Mouse (Mus musculus): Measurements from ENCODE around the gene Tmed9. TPM values are rescaled to one million over a fixed set of nuclear protein-coding genes. Genes with fewer than 3 reads are reported as not detected.
"Not testable (repeated sequence)": the region's sequence is repeated elsewhere in the genome, so short reads cannot be mapped to it uniquely, and the experiment has no call there.

Gene Tmed9
- total and polyA plus RNA-seq, 3 experiments, result 88.2 to 196 (median 194) TPM

- Histone ChIP-seq H3K79me2 (replicated peaks; ENCODE audit: control insufficient read depth, extremely low read depth, insufficient read depth, poor library complexity, severe bottlenecking) (0 out of 2 replicates have a peak, but pooled peaks cover 2% of the 10 kb centered on the region), H3K27ac (ENCODE audit: insufficient read depth, low read depth) (no peak overlapping the region), H3K27me3 (replicated peaks) (no peaks in the 10 kb centered on the region), H3K4me3 (replicated peaks in 1 of 3; ENCODE audit: low read depth in 2 of 3, low read length in 2 of 3, poor library complexity in 1 of 3) (no peak overlapping the region), H3K9ac (ENCODE audit: insufficient read depth, low read depth) (no peak overlapping the region), H3K36me3 (replicated peaks in 1 of 2; ENCODE audit: control insufficient read depth in 1 of 2, insufficient read depth in 1 of 2, low read length in 1 of 2) (peaks cover 0 to 2% of the 10 kb centered on the region in 2 experiments), H3K4me1 (ENCODE audit: control insufficient read depth in 1 of 2, insufficient read depth in 2 of 2) (peaks cover 2 to 16% of the 10 kb centered on the region in 2 experiments), H3K9me3 (replicated peaks; ENCODE audit: low read length) (peaks cover 10% of the 10 kb centered on the region), H3K4me2 (ENCODE audit: insufficient read depth, low read depth, poor library complexity, severe bottlenecking) (no peak overlapping the region)
- TF ChIP-seq ZKSCAN1 (IDR thresholded peaks at IDR 0.05; ENCODE audit: borderline replicate concordance, low read depth, low read length), result no peak
- TF ChIP-seq SMC3 (IDR thresholded peaks at IDR 0.05; ENCODE audit: low read depth, low read length), result no peak
- peak; percentile 62; the same call in 1 of the 2 replicates for TF ChIP-seq SIN3A (IDR thresholded peaks at IDR 0.05; ENCODE audit: low read length)
- no peak for DNase-seq (ENCODE audit: extremely low read depth)
- dilution Hi-C loops (cut with MboI; ENCODE audit: extremely low pct_ligation_motif_present, extremely low pct_unique_long_range_greater_than_20kb, low sequenced_read_pairs), result no loop called here
- in situ Hi-C loops (cut with MboI; ENCODE audit: low pct_ligation_motif_present, low pct_unique_long_range_greater_than_20kb, low sequenced_read_pairs), result no loop called here
These were observed 2.4 kb downstream of the Tmed9 start for GRCm38 (mm10) chr13:55575932-55576331.

GRCm38 (mm10) chr13:55576872-55577271 is 3.3 kb downstream of the Tmed9 start:
- H3K9ac ChIP-seq (ENCODE audit: insufficient read depth, low read depth); DNase-seq (ENCODE audit: extremely low read depth); in situ Hi-C loops (cut with MboI; ENCODE audit: low pct_ligation_motif_present, low pct_unique_long_range_greater_than_20kb, low sequenced_read_pairs); dilution Hi-C loops (cut with MboI; ENCODE audit: extremely low pct_ligation_motif_present, extremely low pct_unique_long_range_greater_than_20kb, low sequenced_read_pairs); H3K4me3 ChIP-seq (replicated peaks in 1 of 3; ENCODE audit: low read depth in 2 of 3, low read length in 2 of 3, poor library complexity in 1 of 3); H3K27ac ChIP-seq (ENCODE audit: insufficient read depth, low read depth); H3K36me3 ChIP-seq (replicated peaks in 1 of 2; ENCODE audit: control insufficient read depth in 1 of 2, insufficient read depth in 1 of 2, low read length in 1 of 2); H3K9me3 ChIP-seq (replicated peaks; ENCODE audit: low read length); H3K27me3 ChIP-seq (replicated peaks); H3K4me2 ChIP-seq (ENCODE audit: insufficient read depth, low read depth, poor library complexity, severe bottlenecking); H3K79me2 ChIP-seq (replicated peaks; ENCODE audit: control insufficient read depth, extremely low read depth, insufficient read depth, poor library complexity, severe bottlenecking): not testable (repeated sequence)
- peaks cover 2 to 16% of the 10 kb centered on the region in 2 experiments for H3K4me1 ChIP-seq (ENCODE audit: control insufficient read depth in 1 of 2, insufficient read depth in 2 of 2)
- peak; percentile 90 for TF ChIP-seq ZNF384 (IDR thresholded peaks at IDR 0.05; ENCODE audit: low read depth, low read length)

DNA sequence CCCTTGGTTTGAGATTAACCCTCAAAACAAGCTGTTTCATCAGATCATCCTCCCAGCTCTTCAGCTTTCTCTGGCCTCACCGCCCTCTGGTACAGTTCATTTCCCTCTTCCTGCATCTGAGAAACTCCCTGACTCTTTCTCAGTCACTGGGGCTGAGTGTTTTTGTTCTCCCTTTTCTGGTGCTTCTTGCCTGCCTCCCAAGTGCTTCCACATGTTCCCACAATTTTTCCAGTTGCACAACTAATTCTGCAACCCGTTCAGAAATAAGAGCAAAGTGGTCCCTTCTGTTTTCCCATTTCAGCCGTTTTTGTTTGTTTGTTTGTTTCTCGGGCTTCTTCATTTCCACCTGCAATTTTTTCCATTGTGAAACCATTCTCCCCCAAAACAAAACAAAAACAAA is 4.6 kb downstream of the Tmed9 start:
- dilution Hi-C loops (cut with MboI; ENCODE audit: extremely low pct_ligation_motif_present, extremely low pct_unique_long_range_greater_than_20kb, low sequenced_read_pairs) (no loop called here), in situ Hi-C loops (cut with MboI; ENCODE audit: low pct_ligation_motif_present, low pct_unique_long_range_greater_than_20kb, low sequenced_read_pairs) (no loop called here)
- Histone ChIP-seq H3K4me1 (ENCODE audit: control insufficient read depth in 1 of 2, insufficient read depth in 2 of 2) (peaks cover 2 to 11% of the 10 kb centered on the region in 2 experiments; a peak in 3 of 4 replicates), H3K9ac (ENCODE audit: insufficient read depth, low read depth) (no peak overlapping the region), H3K9me3 (replicated peaks; ENCODE audit: low read length) (peaks cover 10% of the 10 kb centered on the region), H3K36me3 (replicated peaks in 1 of 2; ENCODE audit: control insufficient read depth in 1 of 2, insufficient read depth in 1 of 2, low read length in 1 of 2) (peaks cover 0 to 2% of the 10 kb centered on the region in 2 experiments), H3K27ac (ENCODE audit: insufficient read depth, low read depth) (no peak overlapping the region), H3K4me2 (ENCODE audit: insufficient read depth, low read depth, poor library complexity, severe bottlenecking) (no peak overlapping the region), H3K79me2 (replicated peaks; ENCODE audit: control insufficient read depth, extremely low read depth, insufficient read depth, poor library complexity, severe bottlenecking) (no peaks in the 10 kb centered on the region), H3K4me3 (replicated peaks in 1 of 3; ENCODE audit: low read depth in 2 of 3, low read length in 2 of 3, poor library complexity in 1 of 3) (no peak overlapping the region), H3K27me3 (replicated peaks) (no peaks in the 10 kb centered on the region)
- TF ChIP-seq GABPA (IDR thresholded peaks at IDR 0.05; ENCODE audit: insufficient replicate concordance, low read depth, low read length) (no peak), TBP (conservative IDR thresholded peaks at IDR 0.05; ENCODE audit: low read depth, low read length) (no peak), ZNF384 (IDR thresholded peaks at IDR 0.05; ENCODE audit: low read depth, low read length) (no peak), MXI1 (IDR thresholded peaks at IDR 0.05; ENCODE audit: low read depth, low read length) (no peak), KAT2A (IDR thresholded peaks at IDR 0.05; ENCODE audit: insufficient replicate concordance, low read length) (no peak), CHD2 (IDR thresholded peaks at IDR 0.05; ENCODE audit: low read length) (no peak), NRF1 (IDR thresholded peaks at IDR 0.05; ENCODE audit: low read depth, low read length) (no peak), ELF1 (IDR thresholded peaks at IDR 0.05; ENCODE audit: low read depth, low read length) (no peak), POLR2AphosphoS2 (IDR thresholded peaks at IDR 0.05; ENCODE audit: low read depth, low read length) (no peak), MYC (IDR thresholded peaks at IDR 0.05; ENCODE audit: low read depth, low read length) (no peak), JUND (conservative IDR thresholded peaks at IDR 0.05; ENCODE audit: low read depth, low read length) (no peak), IRF4 (IDR thresholded peaks at IDR 0.05; ENCODE audit: low read depth, low read length) (no peak), SMC3 (IDR thresholded peaks at IDR 0.05; ENCODE audit: low read depth, low read length) (no peak), SIN3A (IDR thresholded peaks at IDR 0.05; ENCODE audit: low read length) (no peak), MAFK (IDR thresholded peaks at IDR 0.05; ENCODE audit: insufficient replicate concordance, low read length) (no peak), PAX5 (IDR thresholded peaks at IDR 0.05; ENCODE audit: low read length) (no peak)
- no peak for DNase-seq (ENCODE audit: extremely low read depth)

Data from CH12.LX (cell line).